Mouse (Mus musculus) erythroblast, embryonic 14.5 days (primary cell): ENCODE measurements around the gene Gm49320. TPM values are rescaled to one million over a fixed set of nuclear protein-coding genes. Genes with fewer than 3 reads are reported as not detected.

Experiments
- H3K27me3 ChIP-seq: 2 replicates; pipeline ENCODE4 v1.6.1; 2012; ENCODE audit warnings: inconsistent platforms; ENCODE audit not compliant: control insufficient read depth
- H3K36me3 ChIP-seq: 2 replicates; pipeline ENCODE4 v1.6.1; 2012; ENCODE audit warnings: mild to moderate bottlenecking, inconsistent platforms; ENCODE audit not compliant: control insufficient read depth
- H3K4me1 ChIP-seq: 2 replicates; pipeline ENCODE4 v1.6.1; 2012; ENCODE audit warnings: inconsistent platforms; ENCODE audit not compliant: control insufficient read depth
- H3K4me3 ChIP-seq: replicated peaks from 2 replicates; pipeline ENCODE3; 2012; ENCODE audit warnings: moderate library complexity, mild to moderate bottlenecking, inconsistent platforms
- H3K9me3 ChIP-seq: 2 replicates; pipeline ENCODE4 v1.6.1; 2012; ENCODE audit warnings: low read length, inconsistent platforms, mixed read lengths; ENCODE audit not compliant: control insufficient read depth
- GATA1 ChIP-seq: IDR thresholded peaks from 2 replicates; pipeline ENCODE4 v1.6.1; 2012; ENCODE audit warnings: low read length, inconsistent platforms, mixed read lengths
- TAL1 ChIP-seq: IDR thresholded peaks from 3 replicates; pipeline ENCODE4 v1.6.1; 2012; ENCODE audit warnings: low read length, inconsistent platforms, mixed read lengths
- polyA plus RNA-seq: library from polyadenylated mRNA; stranded (reverse); fragments of >175 nt; gene quantifications from 2 replicates; pipeline ENCODE4 v1.2.3, GENCODE M21; 2012

Gm49320 gene
- polyA plus RNA-seq, result 0.25 and 0.38 TPM in 2 replicates

DNA sequence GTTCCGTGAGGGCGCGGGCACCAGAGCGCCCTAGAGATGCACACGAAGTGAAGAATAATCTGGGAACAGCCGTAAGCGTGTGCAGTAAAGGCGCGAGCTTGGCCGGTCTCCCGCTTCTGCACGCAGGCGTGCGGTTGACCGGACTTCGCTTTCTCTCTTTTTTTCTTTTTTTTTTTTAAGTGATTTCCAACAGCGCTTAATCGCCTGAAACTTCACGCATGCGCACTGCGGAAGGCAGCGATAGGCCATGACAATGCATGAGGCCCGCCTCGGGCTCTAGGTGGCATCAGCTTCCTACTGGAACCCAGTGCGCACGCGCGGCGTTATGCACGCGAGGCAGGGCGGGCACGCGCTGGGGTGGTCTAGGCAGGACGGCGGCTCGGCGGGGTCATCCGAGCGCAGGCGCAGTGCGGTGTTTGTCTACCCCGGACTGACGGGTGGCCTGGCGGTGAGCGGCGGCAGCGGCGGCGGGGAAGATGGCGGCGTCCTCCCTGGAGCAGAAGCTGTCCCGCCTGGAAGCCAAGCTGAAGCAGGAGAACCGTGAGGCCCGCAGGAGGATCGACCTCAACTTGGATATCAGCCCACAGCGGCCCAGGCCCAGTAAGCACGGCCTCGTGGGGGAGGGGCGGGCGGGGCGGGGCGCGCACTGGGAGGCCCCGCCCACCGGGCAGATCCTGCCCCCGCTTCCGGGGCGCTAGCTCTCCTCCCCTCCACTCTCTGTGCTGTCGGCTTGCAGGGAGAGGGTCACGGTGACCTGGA lies at the start of gene Gm49320, which contains the start of gene Map2k7:
TSS of gene Gm49320 (plus strand) at position 432 of the 759 bp plus-strand sequence.
TSS of gene Map2k7 (plus strand) at position 307 of the 759 bp plus-strand sequence.
- Histone ChIP-seq H3K4me1 (peaks cover 53% of the 10 kb centered on the region), H3K27me3 (no peaks in the 10 kb centered on the region)

DNA sequence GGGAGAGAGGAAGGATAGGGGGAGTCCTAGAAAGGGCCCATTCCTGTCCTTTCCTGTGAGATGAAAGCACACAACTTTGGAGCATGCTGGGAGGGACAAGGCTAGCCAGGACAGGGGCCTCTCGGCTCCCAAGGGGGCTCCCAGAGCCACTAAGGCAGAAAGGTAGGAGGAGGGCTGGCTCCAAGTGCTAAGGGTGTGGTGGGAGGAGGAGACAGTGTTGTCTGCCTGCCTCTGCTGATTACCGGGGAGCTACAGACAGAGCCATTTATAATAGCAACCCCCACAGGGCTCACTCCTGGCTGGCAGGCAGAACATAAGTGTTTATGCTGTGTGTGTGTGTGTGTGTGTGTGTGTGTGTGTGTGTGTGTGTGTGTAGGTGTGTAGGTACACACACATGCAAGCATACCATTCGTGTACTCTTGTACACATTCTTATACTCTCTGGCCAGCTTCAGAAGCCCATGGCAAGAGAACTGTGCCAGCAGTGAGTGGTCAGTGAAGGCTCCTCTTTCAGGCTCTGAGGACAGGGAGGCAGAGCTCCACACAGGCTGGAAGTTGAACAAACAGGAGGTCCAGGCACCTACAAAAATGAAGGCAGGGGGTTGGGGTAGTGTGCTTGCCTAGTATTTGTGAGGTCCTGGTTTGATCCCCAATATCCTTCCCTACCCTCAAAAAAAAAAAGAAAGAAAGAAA lies 49.5 kb upstream of the Gm49320 start:
- H3K9me3 ChIP-seq, result no peaks in the 10 kb centered on the region
- H3K4me3 ChIP-seq, result peak overlapping the region; percentile 31
- H3K27me3 ChIP-seq, result no peaks in the 10 kb centered on the region; the same call in 1 of the 2 replicates
- H3K4me1 ChIP-seq, result peaks cover 62% of the 10 kb centered on the region
- H3K36me3 ChIP-seq, result peaks cover 41% of the 10 kb centered on the region
- TF ChIP-seq GATA1 (no peak), TAL1 (no peak)

More for the DNA sequence above, at the start of gene Gm49320, which contains the start of gene Map2k7:
- Histone ChIP-seq H3K4me3 (peak within 1 kb of the TSS; percentile 77), H3K36me3 (peaks cover 37% of the 10 kb centered on the region), H3K9me3 (no peaks in the 10 kb centered on the region)
- no peak for TF ChIP-seq GATA1
- TF ChIP-seq TAL1, result no peak

DNA sequence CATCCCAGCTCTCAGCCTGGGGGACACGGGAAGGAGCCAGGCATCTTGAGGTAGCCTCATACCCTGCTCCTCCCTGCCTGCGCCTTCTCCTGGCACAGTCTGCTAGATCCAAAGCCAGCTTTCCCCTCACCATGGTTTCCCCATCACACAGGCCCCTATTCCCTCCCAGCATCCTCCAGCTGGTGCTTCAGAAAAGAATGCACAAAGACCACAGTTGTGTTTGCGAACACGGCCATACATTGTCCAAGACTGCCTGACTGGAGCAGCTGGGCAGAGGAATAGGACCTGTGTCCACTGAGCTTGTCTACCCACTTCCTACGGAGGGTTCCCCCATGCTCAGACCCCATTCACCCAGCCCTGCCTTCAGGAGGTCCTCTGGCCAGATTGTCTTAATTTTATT lies 46.4 kb upstream of the Gm49320 start:
- Histone ChIP-seq H3K4me1 (peaks cover 56% of the 10 kb centered on the region), H3K9me3 (no peaks in the 10 kb centered on the region), H3K36me3 (peaks cover 27% of the 10 kb centered on the region), H3K4me3 (no peak overlapping the region), H3K27me3 (peaks cover 2% of the 10 kb centered on the region; the same call in 1 of the 2 replicates)
- TF ChIP-seq GATA1, result no peak

DNA sequence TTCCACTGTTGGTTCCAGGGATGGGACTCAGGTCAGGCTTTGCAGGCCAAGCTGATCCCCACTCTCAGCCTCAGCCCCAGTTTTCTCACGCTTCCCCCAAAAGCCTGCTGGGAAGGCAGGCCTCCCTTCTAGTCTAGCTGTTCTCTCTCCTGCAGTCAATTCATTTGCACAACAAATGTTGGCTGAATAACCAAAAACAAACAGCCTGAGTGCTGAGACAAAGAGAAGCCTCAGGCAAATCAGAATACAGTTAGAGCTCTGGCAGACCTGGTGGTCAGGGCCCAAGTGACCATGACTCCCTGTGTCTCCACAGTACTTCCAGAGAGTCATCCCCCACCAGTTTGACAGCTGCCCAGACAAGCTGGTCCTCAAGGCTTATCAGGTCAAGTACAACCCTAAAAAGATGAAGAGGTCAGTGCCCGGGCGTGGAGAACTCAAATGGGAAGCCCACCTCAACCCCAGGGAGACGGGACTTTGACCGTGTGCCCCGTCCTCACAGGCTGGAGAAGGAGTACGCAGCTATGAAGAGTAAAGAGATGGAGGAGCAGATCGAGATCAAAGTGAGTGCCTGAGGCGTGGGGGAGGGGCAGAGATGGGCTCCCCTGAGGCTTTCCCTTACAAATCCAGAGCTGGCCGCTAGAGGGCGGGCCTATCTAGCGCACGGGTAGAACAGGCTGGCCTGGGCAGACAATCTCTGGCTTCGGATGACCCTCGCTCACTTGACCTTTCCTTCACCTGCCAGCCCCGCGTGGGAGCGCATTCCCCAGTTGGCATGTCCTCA lies 45.7 kb upstream of the Gm49320 start:
- no peak overlapping the region for H3K4me3 ChIP-seq
- H3K4me1 ChIP-seq, result peaks cover 49% of the 10 kb centered on the region
- TF ChIP-seq TAL1 (no peak), GATA1 (no peak)
- H3K36me3 ChIP-seq, result peaks cover 20% of the 10 kb centered on the region
- H3K9me3 ChIP-seq, result no peaks in the 10 kb centered on the region
- peaks cover 2% of the 10 kb centered on the region; the same call in 1 of the 2 replicates for H3K27me3 ChIP-seq

DNA sequence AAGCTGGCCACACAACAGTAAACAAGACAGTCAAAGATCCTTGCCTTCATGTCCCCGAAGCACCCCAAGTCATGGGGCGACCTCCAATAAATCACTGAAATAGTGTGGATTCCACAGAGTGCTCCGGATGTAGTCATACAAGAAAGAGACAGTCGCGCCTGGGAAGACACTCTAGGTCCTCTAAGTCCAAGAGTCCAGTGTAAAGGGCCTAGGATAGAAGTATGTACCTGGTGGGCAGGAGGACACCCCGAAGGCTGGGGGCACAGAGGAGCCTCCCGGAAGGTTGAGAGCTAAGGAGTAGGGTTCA lies 45.1 kb upstream of the Gm49320 start:
- peaks cover 43% of the 10 kb centered on the region for H3K4me1 ChIP-seq
- H3K4me3 ChIP-seq, result no peak overlapping the region
- H3K27me3 ChIP-seq, result peaks cover 2% of the 10 kb centered on the region; the same call in 1 of the 2 replicates
- no peak for TF ChIP-seq GATA1
- no peak for TF ChIP-seq TAL1
- H3K36me3 ChIP-seq, result peaks cover 15% of the 10 kb centered on the region
- H3K9me3 ChIP-seq, result no peaks in the 10 kb centered on the region

DNA sequence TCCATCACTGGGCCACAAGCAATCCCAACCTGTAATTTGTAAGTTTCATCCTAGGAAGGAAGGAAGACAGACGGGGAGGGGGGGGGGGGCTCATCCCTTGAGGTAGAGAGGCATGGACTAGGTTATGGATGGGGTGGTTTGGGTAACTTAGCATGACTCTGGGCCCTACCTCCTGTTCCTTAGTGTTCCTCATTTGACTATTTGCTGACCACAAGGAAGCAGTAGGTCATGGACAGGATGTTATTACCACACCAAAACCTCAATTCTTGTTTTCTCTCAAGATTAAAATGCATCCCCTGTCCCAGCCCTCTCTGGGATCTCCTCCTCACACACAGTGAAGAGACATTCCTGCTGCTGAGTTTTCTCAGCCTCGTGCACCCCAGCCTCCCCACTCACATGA lies 37.3 kb upstream of the Gm49320 start:
- no peak overlapping the region for H3K4me3 ChIP-seq
- peaks cover 27% of the 10 kb centered on the region for H3K27me3 ChIP-seq
- H3K4me1 ChIP-seq, result peaks cover 11% of the 10 kb centered on the region
- no peaks in the 10 kb centered on the region; the same call in 1 of the 2 replicates for H3K36me3 ChIP-seq
- no peaks in the 10 kb centered on the region for H3K9me3 ChIP-seq
- TF ChIP-seq GATA1 (no peak), TAL1 (no peak)

DNA sequence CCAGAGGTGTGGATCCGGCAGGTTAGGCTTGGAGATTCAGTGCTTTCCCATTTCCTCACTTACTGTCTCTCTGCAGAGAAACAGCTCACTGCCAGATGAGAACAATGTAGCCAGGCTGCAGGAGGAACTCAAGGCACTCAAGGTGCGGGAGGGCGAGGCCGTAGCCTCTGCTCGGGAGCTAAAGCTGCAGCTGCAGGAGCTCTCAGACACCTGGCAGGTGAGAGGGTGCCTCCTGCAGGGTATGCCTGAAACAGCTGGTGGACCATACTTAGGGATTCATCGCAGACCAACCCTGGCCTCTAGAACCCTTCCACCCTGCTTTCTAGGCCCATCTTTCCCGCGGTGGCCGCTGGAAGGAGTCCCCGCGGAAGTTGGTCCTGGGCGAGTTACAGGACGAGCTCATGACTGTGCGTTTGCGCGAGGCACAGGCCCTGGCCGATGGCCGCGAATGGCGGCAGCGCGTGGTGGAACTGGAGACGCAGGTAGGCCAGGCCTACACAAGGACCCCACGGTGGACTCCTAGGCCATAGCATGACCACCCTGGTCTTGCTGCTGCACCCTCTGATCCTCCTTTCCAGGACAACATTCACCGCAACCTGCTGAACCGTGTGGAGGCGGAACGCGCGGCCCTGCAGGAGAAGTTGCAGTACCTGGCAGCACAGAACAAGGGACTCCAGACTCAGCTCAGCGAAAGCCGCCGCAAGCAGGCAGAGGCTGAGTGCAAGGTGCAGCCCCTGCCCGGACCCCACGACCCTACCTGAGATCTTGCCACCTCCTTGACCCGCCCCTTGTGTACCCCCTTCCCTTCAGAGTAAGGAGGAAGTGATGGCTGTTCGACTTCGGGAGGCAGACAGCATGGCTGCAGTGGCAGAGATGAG lies 33.2 kb upstream of the Gm49320 start:
- Histone ChIP-seq H3K36me3 (no peaks in the 10 kb centered on the region; the same call in 1 of the 2 replicates), H3K27me3 (peaks cover 54% of the 10 kb centered on the region), H3K4me3 (peak overlapping the region; percentile 37), H3K4me1 (peaks cover 20% of the 10 kb centered on the region), H3K9me3 (0 out of 2 replicates have a peak, but pooled peaks cover 2% of the 10 kb centered on the region)
- TF ChIP-seq GATA1 (no peak), TAL1 (no peak)
